Comparison of ENCODE assay signal across 8 mouse cellular contexts in the genomic region with DNA sequence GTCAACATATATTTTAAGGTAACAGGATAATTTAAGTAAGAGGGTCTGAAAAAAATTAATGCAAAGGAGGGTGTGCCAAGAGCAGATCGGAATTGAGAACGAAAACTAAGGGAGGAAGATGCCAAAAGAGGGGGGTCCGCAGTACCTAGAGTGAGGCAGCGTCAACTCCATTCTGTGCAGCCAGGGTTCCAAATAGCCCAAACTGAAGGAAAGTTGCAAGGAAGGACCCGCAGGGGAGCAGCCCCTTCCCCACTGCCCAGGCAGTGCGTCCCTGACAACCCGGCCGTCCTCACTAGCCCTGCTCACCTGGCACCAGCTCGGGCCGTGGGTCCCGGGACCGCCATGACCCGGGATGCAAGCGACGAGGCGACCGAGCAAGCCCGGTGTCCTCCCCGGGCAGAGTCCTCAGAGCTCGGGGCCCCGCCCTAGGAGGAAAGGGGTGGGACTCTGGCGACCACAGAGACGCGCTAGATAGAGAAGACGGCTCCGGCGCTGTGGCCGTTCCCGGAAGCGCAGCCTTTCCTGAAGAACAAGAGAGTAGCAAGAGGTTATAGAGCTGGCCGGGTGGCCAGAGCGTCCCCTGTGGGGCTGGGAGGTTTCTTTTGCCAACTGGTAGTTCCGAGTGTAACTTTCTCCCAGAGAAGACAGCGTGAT. TPM values are rescaled to one million over a fixed set of nuclear protein-coding genes. Genes with fewer than 3 reads are reported as not detected.
DNase-seq lines count a peak whose midpoint lies in the region; ATAC-seq and TF ChIP-seq lines count a peak whose summit lies in the region.

A gene (minus strand): TSS at position 437 of the 654 bp plus-strand sequence.

- H3K36me3 ChIP-seq in E14TG2a.4 (ENCODE audit: insufficient read depth, low read length): peaks cover 17% of the 10 kb centered on the region
- no peaks in the 10 kb centered on the region for H3K36me3 ChIP-seq in forebrain, embryonic 12.5 days (replicated peaks)
- no peaks in the 10 kb centered on the region for H3K36me3 ChIP-seq in heart, postnatal 0 days (replicated peaks; ENCODE audit: control insufficient read depth, insufficient read depth, low read length)
- H3K36me3 ChIP-seq in liver, embryonic 16.5 days (ENCODE audit: control insufficient read depth, insufficient read depth): no peaks in the 10 kb centered on the region
- H3K36me3 ChIP-seq in neural tube, embryonic 13.5 days: no peaks in the 10 kb centered on the region
- H3K36me3 ChIP-seq in testis, adult 2 months (ENCODE audit: control insufficient read depth, insufficient read depth, low read length): no peaks in the 10 kb centered on the region

- peak; percentile 96 for ATAC-seq in forebrain, embryonic 12.5 days (ENCODE audit: low FRiP score)
- ATAC-seq in heart, postnatal 0 days (ENCODE audit: insufficient read depth, low read depth): peak; percentile 99
- peak; percentile 99 for ATAC-seq in liver, embryonic 16.5 days (ENCODE audit: low read depth)
- ATAC-seq in neural tube, embryonic 13.5 days (ENCODE audit: low read depth): peak; percentile 98

- TF ChIP-seq CTCF in E14TG2a.4 (conservative IDR thresholded peaks at IDR 0.05; ENCODE audit: low read length): no peak
- TF ChIP-seq CTCF in heart, postnatal 0 days (IDR thresholded peaks at IDR 0.05; ENCODE audit: low read depth): peak; percentile 48
- peak; percentile 11; the same call in 1 of the 2 replicates for TF ChIP-seq CTCF in testis, adult 2 months (IDR thresholded peaks at IDR 0.05; ENCODE audit: control insufficient read depth, insufficient read depth, insufficient replicate concordance, low read depth, low read length)

- H3K9me3 ChIP-seq in E14TG2a.4 (ENCODE audit: low read length): no peaks in the 10 kb centered on the region
- no peaks in the 10 kb centered on the region for H3K9me3 ChIP-seq in forebrain, embryonic 12.5 days
- no peaks in the 10 kb centered on the region for H3K9me3 ChIP-seq in heart, postnatal 0 days (replicated peaks; ENCODE audit: control insufficient read depth, low read length)
- no peaks in the 10 kb centered on the region for H3K9me3 ChIP-seq in liver, embryonic 16.5 days (replicated peaks; ENCODE audit: control insufficient read depth, low read length)
- no peaks in the 10 kb centered on the region for H3K9me3 ChIP-seq in neural tube, embryonic 13.5 days

- peak within 1 kb of the TSS; percentile 93 for H3K4me3 ChIP-seq in E14TG2a.4 (replicated peaks; ENCODE audit: low read length)
- peak within 1 kb of the TSS; percentile 62 for H3K4me3 ChIP-seq in forebrain, embryonic 12.5 days (replicated peaks)
- H3K4me3 ChIP-seq in heart, postnatal 0 days (ENCODE audit: low read depth, low read length): peak within 1 kb of the TSS; percentile 89
- peak within 1 kb of the TSS; percentile 76 for H3K4me3 ChIP-seq in liver, embryonic 16.5 days (ENCODE audit: low read depth, low read length)
- H3K4me3 ChIP-seq in neural tube, embryonic 13.5 days: peak within 1 kb of the TSS; percentile 66
- H3K4me3 ChIP-seq in testis, adult 2 months (ENCODE audit: control insufficient read depth, low read depth, low read length): peak within 1 kb of the TSS; percentile 82

- peaks cover 68% of the 10 kb centered on the region for H3K4me1 ChIP-seq in E14TG2a.4 (replicated peaks; ENCODE audit: low read depth, low read length)
- H3K4me1 ChIP-seq in forebrain, embryonic 12.5 days: peaks cover 9% of the 10 kb centered on the region
- H3K4me1 ChIP-seq in heart, postnatal 0 days (ENCODE audit: control insufficient read depth, insufficient read depth): 0 out of 2 replicates have a peak, but pooled peaks cover 5% of the 10 kb centered on the region
- peaks cover 3% of the 10 kb centered on the region for H3K4me1 ChIP-seq in liver, embryonic 16.5 days (ENCODE audit: control insufficient read depth, low read depth, low read length)
- peaks cover 12% of the 10 kb centered on the region for H3K4me1 ChIP-seq in neural tube, embryonic 13.5 days (replicated peaks)
- peaks cover 16% of the 10 kb centered on the region for H3K4me1 ChIP-seq in testis, adult 2 months (ENCODE audit: control insufficient read depth, insufficient read depth, low read length)

- 1% methylated on average over 34 of the region's 34 CpGs for WGBS in forebrain, embryonic 12.5 days
- under 1% methylated on average over 34 of the region's 34 CpGs for WGBS in heart, postnatal 0 days
- WGBS in liver, embryonic 16.5 days (ENCODE audit: insufficient replicate concordance): under 1% methylated on average over 34 of the region's 34 CpGs
- under 1% methylated on average over 34 of the region's 34 CpGs for WGBS in neural tube, embryonic 13.5 days

- H3K27ac ChIP-seq in forebrain, embryonic 12.5 days: 0 out of 2 replicates have a peak within 1 kb of the TSS, but pooled peaks have one; percentile 6
- H3K27ac ChIP-seq in heart, postnatal 0 days (ENCODE audit: low read depth): peak within 1 kb of the TSS; percentile 71
- peak within 1 kb of the TSS; percentile 29 for H3K27ac ChIP-seq in liver, embryonic 16.5 days (ENCODE audit: low read length)
- H3K27ac ChIP-seq in neural tube, embryonic 13.5 days (replicated peaks): 0 out of 2 replicates have a peak within 1 kb of the TSS, but pooled peaks have one; percentile 9
- peak within 1 kb of the TSS; percentile 9 for H3K27ac ChIP-seq in testis, adult 2 months (ENCODE audit: control insufficient read depth, insufficient read depth, low read depth, low read length)

- TF ChIP-seq POLR2A in testis, adult 2 months (IDR thresholded peaks at IDR 0.05; ENCODE audit: control insufficient read depth, low read depth, low read length): peak; percentile 50

- peak within 1 kb of the TSS; percentile 62 for H3K4me2 ChIP-seq in forebrain, embryonic 12.5 days
- peak within 1 kb of the TSS; percentile 95 for H3K4me2 ChIP-seq in heart, postnatal 0 days (ENCODE audit: low read depth, low read length)
- peak within 1 kb of the TSS; percentile 91 for H3K4me2 ChIP-seq in liver, embryonic 16.5 days (ENCODE audit: low read depth, low read length)
- H3K4me2 ChIP-seq in neural tube, embryonic 13.5 days: peak within 1 kb of the TSS; percentile 70

- no peak; the same call in 1 of the 2 replicates for TF ChIP-seq EP300 in heart, postnatal 0 days (IDR thresholded peaks at IDR 0.05; ENCODE audit: low read depth)

- DNase-seq in c-Kit-positive CD71-positive TER-119-positive erythroid progenitor cells, embryonic 14.5 days (ENCODE audit: low spot score): peak; percentile 87
- DNase-seq in heart, postnatal 0 days (ENCODE audit: low spot score): peak; percentile 96
- DNase-seq in kidney, postnatal 4 days: peak; percentile 94 to 97

- H3K27me3 ChIP-seq in E14TG2a.4 (ENCODE audit: insufficient read depth, low read length): peaks cover 4% of the 10 kb centered on the region; the same call in 1 of the 2 replicates
- no peaks in the 10 kb centered on the region; the same call in 1 of the 2 replicates for H3K27me3 ChIP-seq in forebrain, embryonic 12.5 days
- H3K27me3 ChIP-seq in heart, postnatal 0 days (ENCODE audit: control insufficient read depth, insufficient read depth, low read length): 0 out of 2 replicates have a peak, but pooled peaks cover 3% of the 10 kb centered on the region
- no peaks in the 10 kb centered on the region for H3K27me3 ChIP-seq in liver, embryonic 16.5 days (ENCODE audit: control insufficient read depth, insufficient read depth, low read depth, low read length)
- H3K27me3 ChIP-seq in neural tube, embryonic 13.5 days: no peaks in the 10 kb centered on the region
- no peaks in the 10 kb centered on the region for H3K27me3 ChIP-seq in testis, adult 2 months (ENCODE audit: control insufficient read depth, insufficient read depth, low read length)

- peak within 1 kb of the TSS; percentile 65 for H3K9ac ChIP-seq in forebrain, embryonic 12.5 days
- peak within 1 kb of the TSS; percentile 86 for H3K9ac ChIP-seq in heart, postnatal 0 days (replicated peaks; ENCODE audit: low read depth, low read length)
- peak within 1 kb of the TSS; percentile 79 for H3K9ac ChIP-seq in liver, embryonic 16.5 days (ENCODE audit: low read depth, low read length)
- peak within 1 kb of the TSS; percentile 78 for H3K9ac ChIP-seq in neural tube, embryonic 13.5 days

RNA-seq across cellular contexts. Expression of the gene that starts here (rescaled TPM):
- 14.3 and 14.4 TPM in 2 replicates for polyA plus RNA-seq in forebrain, embryonic 12.5 days (2016; fragmentation: Nextera tagmentation; extraction: Ambion mirVana)
- total RNA-seq in heart, postnatal 0 days (2014; rRNA removed; ENCODE audit: low replicate concordance): 8.2 and 8.7 TPM in 2 replicates
- polyA plus RNA-seq in heart, postnatal 0 days (2015; fragmentation: Nextera tagmentation; extraction: Ambion mirVana): 7.1 and 8.5 TPM in 2 replicates
- polyA plus RNA-seq in liver, embryonic 16.5 days (2015; fragmentation: Nextera tagmentation; extraction: Ambion mirVana): 4.0 and 4.6 TPM in 2 replicates
- polyA plus RNA-seq in neural tube, embryonic 13.5 days (2015; fragmentation: Nextera tagmentation; extraction: Ambion mirVana): 12.8 TPM in 2 replicates
- 1.8 TPM in 2 replicates for polyA plus RNA-seq in testis, adult 2 months (2012; rRNA removed)

Comparison
In these comparisons a context has a peak if more than half of its experiments do, and no peak if none do; other contexts are left out.
1. Peak in every context shown above with its lines: DNase-seq, ATAC-seq, H3K4me3 ChIP-seq and H3K27ac ChIP-seq.
2. H3K27ac ChIP-seq: peak in every context shown above with its lines; median percentile 71 in heart, postnatal 0 days; 29 in liver, embryonic 16.5 days; 9 in neural tube, embryonic 13.5 days; 9 in testis, adult 2 months; 6 in forebrain, embryonic 12.5 days.